Mouse (Mus musculus) neural tube, embryonic 14.5 days (tissue): Measurements from ENCODE around the gene Ndufaf2. TPM values are rescaled to one million over a fixed set of nuclear protein-coding genes. Genes with fewer than 3 reads are reported as not detected.

ENCODE experiments used
- ATAC-seq: fragments of 200-750 bp; cut with Nextera tagmentation; 2 replicates; pipeline ENCODE4 v1.8.0; 2017; ENCODE audit warnings: low read depth, mild to moderate bottlenecking, moderate TSS enrichment, moderate library complexity
- H3K27ac ChIP-seq: fragments of 300-500 bp; sonication (generic); 2 replicates; pipeline ENCODE4 v1.5.1; 2014; ENCODE audit warnings: low read depth, mild to moderate bottlenecking, control low read depth, low read length, moderate library complexity, mixed read lengths
- H3K27me3 ChIP-seq: fragments of 300-500 bp; sonication (generic); 2 replicates; pipeline ENCODE4 v1.6.1; 2014; ENCODE audit warnings: low read length; ENCODE audit not compliant: control insufficient read depth, insufficient read depth
- H3K36me3 ChIP-seq: fragments of 300-500 bp; sonication (generic); 2 replicates; pipeline ENCODE4 v1.6.1; 2014; ENCODE audit warnings: low read length, mixed read lengths; ENCODE audit not compliant: control insufficient read depth, insufficient read depth
- H3K4me1 ChIP-seq: fragments of 300-500 bp; sonication (generic); 2 replicates; pipeline ENCODE4 v1.6.1; 2014; ENCODE audit warnings: low read length; ENCODE audit not compliant: control insufficient read depth, insufficient read depth
- H3K4me2 ChIP-seq: fragments of 300-500 bp; sonication (generic); 2 replicates; pipeline ENCODE4 v1.6.1; 2014; ENCODE audit warnings: mild to moderate bottlenecking, low read depth, low read length, control low read depth
- H3K4me3 ChIP-seq: fragments of 300-500 bp; sonication (generic); 2 replicates; pipeline ENCODE4 v1.5.1; 2014; ENCODE audit warnings: low read depth, low read length, control low read depth, mixed read lengths
- H3K9ac ChIP-seq: fragments of 300-500 bp; sonication (generic); replicated peaks from 2 replicates; pipeline ENCODE4 v1.6.1; 2014; ENCODE audit warnings: low read depth, mild to moderate bottlenecking, control low read depth, low read length, mixed read lengths
- H3K9me3 ChIP-seq: fragments of 300-500 bp; sonication (generic); 2 replicates; pipeline ENCODE4 v1.6.1; 2016; ENCODE audit warnings: low read length; ENCODE audit not compliant: control insufficient read depth
- WGBS: fragments of 180-500 bp; shearing (Covaris S2); extraction: QIAGEN DNeasy Blood & Tissue Kit; methylation state at CpG from one replicate; pipeline ENCODE4 v1.1.7; 2014; 5-methylcytosine and 5-hydroxymethylcytosine counted together
- polyA plus RNA-seq: library from polyadenylated mRNA; unstranded; fragments of >200 nt; fragmentation: Nextera tagmentation; extraction: Ambion mirVana; gene quantifications from 2 replicates; pipeline ENCODE4 v1.2.1, GENCODE M21; 2014

The Ndufaf2 gene
- polyA plus RNA-seq: 64.9 and 79.3 TPM in 2 replicates

DNA sequence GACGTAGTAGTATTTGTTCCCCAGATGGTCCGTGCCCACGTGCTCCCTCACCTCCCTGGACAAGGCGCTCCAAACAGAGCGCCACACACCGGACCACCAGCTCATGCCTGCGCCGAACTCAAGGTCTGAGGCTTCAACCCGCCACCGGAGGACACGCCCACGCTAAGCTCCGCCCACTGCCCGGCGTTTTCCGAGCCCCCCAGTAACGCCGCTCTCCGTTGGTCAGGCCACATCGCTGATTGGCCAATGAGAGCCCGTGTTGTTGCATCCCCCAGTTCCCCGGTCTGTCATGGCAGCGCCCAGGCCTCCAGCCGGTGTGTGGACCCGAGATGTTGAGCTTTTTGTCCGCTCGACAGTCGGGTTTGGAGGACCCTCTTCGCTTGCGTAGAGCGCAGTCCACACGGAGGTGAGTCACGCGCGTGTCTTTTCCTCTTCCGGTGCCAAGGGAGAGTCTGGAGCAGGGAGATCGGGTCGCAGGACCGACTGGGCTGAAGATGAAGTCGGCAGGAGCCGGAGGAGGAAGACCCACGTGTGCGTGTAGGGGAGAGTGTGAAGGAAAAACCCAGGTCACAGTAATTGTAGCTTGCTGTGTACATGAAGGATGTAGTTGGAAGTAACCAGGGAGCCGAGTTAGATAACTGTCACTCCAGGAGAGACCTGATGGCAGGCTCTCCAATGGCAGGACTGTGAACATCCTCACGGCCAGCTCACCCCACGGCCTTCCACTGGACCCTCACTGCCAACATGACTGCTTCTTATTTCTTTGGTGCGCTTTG lies at the start of gene Ndufaf2, which contains the start of gene Ercc8:
Ndufaf2 (minus strand) TSS at position 159 of the 776 bp plus-strand sequence.
Ercc8 (plus strand) TSS at position 267 of the 776 bp plus-strand sequence.
- Histone ChIP-seq H3K4me2 (peak within 1 kb of the TSS; percentile 79), H3K27me3 (no peaks in the 10 kb centered on the region), H3K9ac (peak within 1 kb of the TSS; percentile 63), H3K9me3 (no peaks in the 10 kb centered on the region), H3K36me3 (no peaks in the 10 kb centered on the region; the same call in 1 of the 2 replicates), H3K4me3 (peak within 1 kb of the TSS; percentile 83), H3K4me1 (peaks cover 11% of the 10 kb centered on the region), H3K27ac (peak within 1 kb of the TSS; percentile 39; the same call in 1 of the 2 replicates)
- peak; percentile 99 for ATAC-seq
- under 1% methylated on average over 47 of the region's 47 CpGs for WGBS

- H3K9ac ChIP-seq: no peak overlapping the region
- H3K27ac ChIP-seq: no peak overlapping the region
- no peaks in the 10 kb centered on the region for H3K27me3 ChIP-seq
- no peaks in the 10 kb centered on the region for H3K4me1 ChIP-seq
- no peaks in the 10 kb centered on the region for H3K9me3 ChIP-seq
- H3K4me3 ChIP-seq: no peak overlapping the region
- no peak overlapping the region for H3K4me2 ChIP-seq
- no peak for ATAC-seq
- 70% methylated on average over 5 of the region's 5 CpGs for WGBS
- no peaks in the 10 kb centered on the region for H3K36me3 ChIP-seq
These were observed 49.7 kb upstream of the Ndufaf2 start for GRCm38 (mm10) chr13:108208090-108208489.

DNA sequence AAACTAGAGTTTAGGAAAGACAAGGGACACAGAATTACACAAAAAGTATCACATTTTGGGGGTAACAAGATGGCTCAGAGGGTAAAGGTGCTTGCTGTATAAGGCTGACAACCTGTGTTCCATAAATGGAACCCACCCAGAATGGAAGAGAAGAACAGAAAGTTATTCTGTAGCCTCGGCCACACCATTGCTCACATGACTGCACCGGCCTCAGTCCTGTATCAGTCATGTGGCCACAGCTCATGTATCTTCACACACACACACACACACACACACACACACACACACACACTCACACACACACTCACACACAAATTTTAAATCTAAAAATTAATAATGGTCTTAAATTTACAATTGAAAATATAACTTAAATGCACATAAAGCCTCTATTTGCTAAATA lies 49.0 kb upstream of the Ndufaf2 start:
- H3K27ac ChIP-seq: no peak overlapping the region
- no peak overlapping the region for H3K9ac ChIP-seq
- no peak overlapping the region for H3K4me3 ChIP-seq
- H3K36me3 ChIP-seq: no peaks in the 10 kb centered on the region
- H3K4me1 ChIP-seq: no peaks in the 10 kb centered on the region
- H3K9me3 ChIP-seq: no peaks in the 10 kb centered on the region
- no peak overlapping the region for H3K4me2 ChIP-seq
- no peak for ATAC-seq
- 90% methylated on average over 2 of the region's 2 CpGs for WGBS
- no peaks in the 10 kb centered on the region for H3K27me3 ChIP-seq

GRCm38 (mm10) chr13:108204857-108205256 lies 46.4 kb upstream of the Ndufaf2 start:
- 87% methylated on average over 3 of the region's 3 CpGs for WGBS
- no peaks in the 10 kb centered on the region for H3K27me3 ChIP-seq
- no peak overlapping the region for H3K9ac ChIP-seq
- no peak for ATAC-seq
- no peaks in the 10 kb centered on the region for H3K9me3 ChIP-seq
- no peak overlapping the region for H3K4me3 ChIP-seq
- H3K4me2 ChIP-seq: no peak overlapping the region
- no peaks in the 10 kb centered on the region for H3K36me3 ChIP-seq
- H3K27ac ChIP-seq: no peak overlapping the region
- no peaks in the 10 kb centered on the region for H3K4me1 ChIP-seq

- Histone ChIP-seq H3K36me3 (peaks cover 4% of the 10 kb centered on the region), H3K4me2 (no peak overlapping the region), H3K9me3 (no peaks in the 10 kb centered on the region), H3K27me3 (no peaks in the 10 kb centered on the region), H3K4me1 (no peaks in the 10 kb centered on the region), H3K9ac (no peak overlapping the region), H3K4me3 (no peak overlapping the region), H3K27ac (no peak overlapping the region)
- WGBS: 94% methylated on average over 6 of the region's 6 CpGs
- ATAC-seq: no peak
These were observed 37.1 kb upstream of the Ndufaf2 start for GRCm38 (mm10) chr13:108195474-108195873.

- Histone ChIP-seq H3K4me1 (no peaks in the 10 kb centered on the region), H3K27me3 (no peaks in the 10 kb centered on the region), H3K4me3 (no peak overlapping the region), H3K36me3 (peaks cover 4% of the 10 kb centered on the region), H3K4me2 (no peak overlapping the region), H3K9me3 (no peaks in the 10 kb centered on the region), H3K27ac (no peak overlapping the region), H3K9ac (no peak overlapping the region)
- ATAC-seq: peak; percentile 78; the same call in 1 of the 2 replicates
- 63% methylated on average over 11 of the region's 11 CpGs for WGBS
These were observed 32.8 kb upstream of the Ndufaf2 start for GRCm38 (mm10) chr13:108191074-108191720.

DNA sequence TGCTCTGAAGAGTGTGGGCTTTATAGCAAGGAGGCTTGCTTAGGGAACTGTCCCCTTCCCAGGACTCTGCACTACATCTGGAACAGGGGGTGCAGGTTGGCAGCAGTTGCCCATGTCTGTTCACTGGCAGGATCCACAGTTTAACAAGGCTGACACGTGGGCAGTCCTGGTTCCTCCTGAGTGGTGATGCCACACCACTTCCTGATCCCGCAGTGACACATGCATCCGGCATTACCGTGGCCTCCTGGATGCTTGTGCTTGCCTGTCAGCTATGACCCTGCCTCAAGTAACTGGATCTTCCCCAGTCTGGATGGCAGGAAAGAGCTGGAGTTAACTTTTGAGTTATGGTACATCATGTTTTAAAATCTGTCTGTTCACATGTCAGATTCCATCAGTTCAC lies 29.6 kb upstream of the Ndufaf2 start:
- no peaks in the 10 kb centered on the region; the same call in 1 of the 2 replicates for H3K36me3 ChIP-seq
- ATAC-seq: no peak
- H3K4me1 ChIP-seq: no peaks in the 10 kb centered on the region
- no peak overlapping the region for H3K4me2 ChIP-seq
- H3K27ac ChIP-seq: no peak overlapping the region
- 98% methylated on average over 4 of the region's 4 CpGs for WGBS
- no peaks in the 10 kb centered on the region for H3K27me3 ChIP-seq
- H3K9ac ChIP-seq: no peak overlapping the region
- no peak overlapping the region for H3K4me3 ChIP-seq
- no peaks in the 10 kb centered on the region for H3K9me3 ChIP-seq

DNA sequence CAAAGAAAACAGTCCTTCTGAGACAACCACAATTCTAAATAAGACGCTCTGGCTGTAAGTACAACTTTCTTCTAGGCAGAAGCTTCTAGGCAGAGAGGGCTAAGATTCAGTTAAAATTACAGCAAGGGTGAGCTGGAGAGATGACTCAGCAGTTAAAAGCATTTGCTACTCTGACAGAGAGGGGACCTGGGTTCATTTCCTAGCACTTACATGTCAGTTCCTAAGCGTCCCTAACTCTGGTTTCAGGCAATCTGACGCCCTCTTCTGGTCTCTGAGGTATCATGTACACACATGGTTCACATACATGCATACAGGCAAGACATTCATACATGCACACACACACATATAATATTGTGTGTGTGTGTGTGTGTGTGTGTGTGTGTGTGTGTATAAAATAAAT lies 27.1 kb upstream of the Ndufaf2 start:
- WGBS: 97% methylated on average over 3 of the region's 3 CpGs
- H3K9me3 ChIP-seq: no peaks in the 10 kb centered on the region
- peaks cover 10% of the 10 kb centered on the region; the same call in 1 of the 2 replicates for H3K36me3 ChIP-seq
- H3K4me1 ChIP-seq: no peaks in the 10 kb centered on the region
- no peak overlapping the region for H3K27ac ChIP-seq
- H3K9ac ChIP-seq: no peak overlapping the region
- no peak overlapping the region for H3K4me2 ChIP-seq
- ATAC-seq: no peak
- H3K27me3 ChIP-seq: no peaks in the 10 kb centered on the region
- H3K4me3 ChIP-seq: no peak overlapping the region

DNA sequence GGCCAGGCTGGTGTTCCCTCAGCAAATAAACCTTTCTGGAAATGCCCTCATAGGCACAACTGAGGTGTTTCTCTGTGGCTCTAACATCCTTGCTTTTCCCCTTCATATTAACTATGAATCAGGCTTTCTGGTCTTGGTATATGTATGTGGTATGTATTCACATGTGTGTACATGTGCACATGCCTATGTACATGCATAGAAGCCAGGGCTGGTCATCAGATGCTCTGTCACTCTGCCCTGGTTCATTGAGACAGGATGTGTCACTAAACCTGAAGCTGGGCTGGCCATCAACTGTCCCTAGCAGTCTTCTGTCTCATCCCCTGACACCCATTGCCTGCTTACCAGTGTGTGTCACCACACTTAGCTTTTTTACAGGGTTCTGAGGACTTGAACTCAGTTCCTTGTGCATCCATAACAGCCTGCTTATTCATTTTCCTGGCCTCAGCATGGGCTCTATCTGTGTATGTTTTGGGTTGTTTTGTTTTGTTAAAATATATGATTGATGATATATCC lies 26.4 kb upstream of the Ndufaf2 start:
- Histone ChIP-seq H3K27ac (no peak overlapping the region), H3K4me3 (no peak overlapping the region), H3K4me2 (no peak overlapping the region), H3K9me3 (no peaks in the 10 kb centered on the region), H3K27me3 (no peaks in the 10 kb centered on the region), H3K9ac (no peak overlapping the region), H3K4me1 (no peaks in the 10 kb centered on the region), H3K36me3 (peaks cover 14% of the 10 kb centered on the region)
- ATAC-seq: no peak
